Mouse (Mus musculus) intestine, postnatal 0 days (tissue): ENCODE measurements around the gene Them5. TPM values are rescaled to one million over a fixed set of nuclear protein-coding genes. Genes with fewer than 3 reads are reported as not detected.

Experiments used
- ATAC-seq: fragments of 200-750 bp; cut with Nextera tagmentation; 2 replicates; pipeline ENCODE4 v1.8.0; 2017; ENCODE audit warnings: mild to moderate bottlenecking, moderate TSS enrichment, moderate library complexity
- H3K27ac ChIP-seq: fragments of 300-500 bp; sonication (generic); 2 replicates; pipeline ENCODE4 v1.5.1; 2014; ENCODE audit warnings: mild to moderate bottlenecking, low read depth, low read length, moderate library complexity
- H3K27me3 ChIP-seq: fragments of 300-500 bp; sonication (generic); replicated peaks from 2 replicates; pipeline ENCODE4 v1.6.1; 2014; ENCODE audit warnings: low read length, mixed read lengths; ENCODE audit not compliant: control insufficient read depth, insufficient read depth
- H3K36me3 ChIP-seq: fragments of 300-500 bp; sonication (generic); 2 replicates; pipeline ENCODE4 v1.6.1; 2014; ENCODE audit warnings: mild to moderate bottlenecking, moderate library complexity; ENCODE audit not compliant: control insufficient read depth, insufficient read depth
- H3K4me1 ChIP-seq: fragments of 300-500 bp; sonication (generic); replicated peaks from 2 replicates; pipeline ENCODE4 v1.6.1; 2014; ENCODE audit warnings: antibody characterized with exemption, low read length, mixed read lengths; ENCODE audit not compliant: control insufficient read depth, insufficient read depth
- H3K4me2 ChIP-seq: fragments of 300-500 bp; sonication (generic); replicated peaks from 2 replicates; pipeline ENCODE4 v1.6.1; 2014; ENCODE audit warnings: low read depth, mild to moderate bottlenecking, moderate library complexity
- H3K4me3 ChIP-seq: fragments of 300-500 bp; sonication (generic); 2 replicates; pipeline ENCODE4 v1.5.1; 2014; ENCODE audit warnings: low read depth, low read length
- H3K9ac ChIP-seq: fragments of 300-500 bp; sonication (generic); 2 replicates; pipeline ENCODE4 v1.6.1; 2014; ENCODE audit warnings: mild to moderate bottlenecking, low read depth, low read length
- H3K9me3 ChIP-seq: fragments of 300-500 bp; sonication (generic); 2 replicates; pipeline ENCODE4 v1.6.1; 2016; ENCODE audit warnings: mixed run types; ENCODE audit not compliant: control insufficient read depth
- CTCF ChIP-seq: sonication (generic); IDR thresholded peaks from 2 replicates; pipeline ENCODE4 v1.5.1; 2016; ENCODE audit warnings: low read depth, mild to moderate bottlenecking, control low read depth, antibody characterized with exemption, moderate library complexity
- WGBS: fragments of 180-500 bp; shearing (Covaris S2); extraction: QIAGEN DNeasy Blood & Tissue Kit; methylation state at CpG from one replicate; pipeline ENCODE4 v1.1.7; 2014; 5-methylcytosine and 5-hydroxymethylcytosine counted together
- polyA plus RNA-seq: library from polyadenylated mRNA; unstranded; fragments of >200 nt; fragmentation: Nextera tagmentation; extraction: Ambion mirVana; gene quantifications from 2 replicates; pipeline ENCODE4 v1.2.1, GENCODE M21; 2015

Them5 gene
- polyA plus RNA-seq, 1 experiment from 2014 or later, result not detected

- Histone ChIP-seq H3K27me3 (no peaks in the 10 kb centered on the region), H3K4me3 (no peak overlapping the region), H3K27ac (no peak overlapping the region), H3K36me3 (peaks cover 44% of the 10 kb centered on the region), H3K9me3 (no peaks in the 10 kb centered on the region), H3K9ac (no peak overlapping the region), H3K4me1 (no peaks in the 10 kb centered on the region), H3K4me2 (no peak overlapping the region)
- TF ChIP-seq CTCF, result no peak
- no peak for ATAC-seq
- 77% methylated on average over 5 of the region's 5 CpGs for WGBS
Observed at GRCm38 (mm10) chr3:94391001-94391400, 49.1 kb downstream of the Them5 start.

GRCm38 (mm10) chr3:94392128-94392527 lies 50.2 kb downstream of the Them5 start:
- Histone ChIP-seq H3K36me3 (peaks cover 38% of the 10 kb centered on the region), H3K4me1 (no peaks in the 10 kb centered on the region), H3K4me2 (no peak overlapping the region), H3K27ac (no peak overlapping the region), H3K9me3 (no peaks in the 10 kb centered on the region), H3K9ac (no peak overlapping the region), H3K4me3 (no peak overlapping the region), H3K27me3 (no peaks in the 10 kb centered on the region)
- 80% methylated on average over 2 of the region's 2 CpGs for WGBS
- ATAC-seq, result no peak
- no peak for TF ChIP-seq CTCF

GRCm38 (mm10) chr3:94393049-94393448 lies 51.1 kb downstream of the Them5 start:
- Histone ChIP-seq H3K4me3 (no peak overlapping the region), H3K9ac (no peak overlapping the region), H3K27ac (no peak overlapping the region), H3K36me3 (peaks cover 35% of the 10 kb centered on the region), H3K4me2 (no peak overlapping the region), H3K9me3 (no peaks in the 10 kb centered on the region), H3K27me3 (no peaks in the 10 kb centered on the region; the same call in 1 of the 2 replicates), H3K4me1 (no peaks in the 10 kb centered on the region)
- ATAC-seq, result no peak
- no peak for TF ChIP-seq CTCF
- 71% methylated on average over 4 of the region's 4 CpGs for WGBS

GRCm38 (mm10) chr3:94396336-94396735 lies 54.4 kb downstream of the Them5 start:
- peaks cover 15% of the 10 kb centered on the region for H3K36me3 ChIP-seq
- WGBS, result 87% methylated on average over 1 of the region's 1 CpGs
- no peak for TF ChIP-seq CTCF
- no peak overlapping the region for H3K4me2 ChIP-seq
- H3K9me3 ChIP-seq, result no peaks in the 10 kb centered on the region
- H3K4me3 ChIP-seq, result no peak overlapping the region
- H3K27ac ChIP-seq, result no peak overlapping the region
- no peaks in the 10 kb centered on the region for H3K4me1 ChIP-seq
- H3K27me3 ChIP-seq, result peaks cover 3% of the 10 kb centered on the region; the same call in 1 of the 2 replicates
- H3K9ac ChIP-seq, result no peak overlapping the region
- no peak for ATAC-seq

- Histone ChIP-seq H3K27ac (no peak overlapping the region), H3K4me3 (no peak overlapping the region), H3K27me3 (peaks cover 5% of the 10 kb centered on the region; the same call in 1 of the 2 replicates), H3K36me3 (peaks cover 12% of the 10 kb centered on the region; the same call in 1 of the 2 replicates), H3K4me1 (no peaks in the 10 kb centered on the region), H3K9ac (no peak overlapping the region), H3K4me2 (no peak overlapping the region), H3K9me3 (no peaks in the 10 kb centered on the region)
- WGBS, result 74% methylated on average over 4 of the region's 4 CpGs
- TF ChIP-seq CTCF, result no peak
- ATAC-seq, result no peak
Observed at GRCm38 (mm10) chr3:94396851-94397250, 55.0 kb downstream of the Them5 start.

Other genes starting within 250 kb of the Them5 start
- not detected in 2 replicates for gene Gm10696, start 163.9 kb upstream of the Them5 start, polyA plus RNA-seq
- not detected in 2 replicates for gene Gm5286, start 145.4 kb upstream of the Them5 start, polyA plus RNA-seq
- gene Gm4778, start 78.1 kb upstream of the Them5 start, polyA plus RNA-seq, result not detected in 2 replicates
- 18.0 and 19.8 TPM in 2 replicates for gene Them4, start 32.0 kb upstream of the Them5 start, polyA plus RNA-seq
- gene C2cd4d, start 20.3 kb downstream of the Them5 start, polyA plus RNA-seq, result 0.65 and 0.87 TPM in 2 replicates
- 25.5 and 32.1 TPM in 2 replicates for gene Rorc, start 30.7 kb downstream of the Them5 start, polyA plus RNA-seq
- gene Lingo4, start 56.4 kb downstream of the Them5 start, polyA plus RNA-seq, result 0.68 and 0.86 TPM in 2 replicates
- gene Tdrkh, start 71.2 kb downstream of the Them5 start, polyA plus RNA-seq, result 5.6 and 6.2 TPM in 2 replicates
- 33.5 and 35.2 TPM in 2 replicates for gene Mrpl9, start 101.2 kb downstream of the Them5 start, polyA plus RNA-seq
- gene Oaz3, start 101.8 kb downstream of the Them5 start, polyA plus RNA-seq, result 0.35 and 0.56 TPM in 2 replicates
- 12.2 and 12.8 TPM in 2 replicates for gene Celf3, start 136.2 kb downstream of the Them5 start, polyA plus RNA-seq
- 3.5 and 3.9 TPM in 2 replicates for gene Riiad1, start 138.2 kb downstream of the Them5 start, polyA plus RNA-seq
- gene Snx27, start 240.6 kb downstream of the Them5 start, polyA plus RNA-seq, result 20.9 and 26.5 TPM in 2 replicates